Mouse (Mus musculus) layer of hippocampus, postnatal 25 days (tissue): Measurements from ENCODE around the gene Fam178b. TPM values are rescaled to one million over a fixed set of nuclear protein-coding genes. Genes with fewer than 3 reads are reported as not detected.

Source experiments
- DNase-seq, 2 experiments: peaks; one replicate each; pipeline ENCODE4 v3.0.0; 2022; ENCODE audit warnings: mixed read lengths in 2 of 2, low spot score in 1 of 2; ENCODE audit errors: extremely low spot score in 1 of 2
- total RNA-seq, 2 experiments: library from RNA; stranded (reverse); gene quantifications; 2 replicates each; pipeline ENCODE4 v1.2.3; 2021

Gene Fam178b
- total RNA-seq, 2 experiments from 2014 or later = 0.34 TPM; not detected in 1

DNA sequence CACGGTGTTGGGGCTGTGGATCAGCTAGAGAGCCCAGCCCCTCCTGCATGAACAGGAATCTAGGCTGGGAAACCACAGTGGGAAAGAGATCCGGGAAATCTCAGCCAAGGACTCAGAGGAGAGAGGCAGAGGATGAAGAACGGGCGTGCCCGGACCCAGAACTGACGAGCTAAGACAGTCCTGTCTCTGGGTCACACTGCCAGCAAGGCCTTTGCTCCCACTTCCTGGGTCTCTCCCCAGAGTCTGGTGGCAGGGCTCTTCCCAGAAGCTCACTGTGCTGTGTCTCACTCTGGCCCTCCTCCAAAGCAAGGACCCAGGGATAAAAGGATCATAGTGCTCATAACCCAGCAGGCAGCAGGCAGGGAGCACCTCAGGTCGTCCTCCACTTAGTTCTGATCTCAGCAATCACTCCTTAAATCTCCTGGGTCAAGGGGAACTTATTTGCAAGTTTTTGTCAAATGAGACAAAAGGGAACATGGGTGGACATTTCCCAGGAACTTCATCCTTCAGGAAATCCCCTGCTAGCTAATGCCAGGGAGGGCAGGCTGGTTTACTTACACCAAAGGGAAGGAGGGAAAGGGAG is 113.2 kb downstream of the Fam178b start:
- DNase-seq = no peak

DNA sequence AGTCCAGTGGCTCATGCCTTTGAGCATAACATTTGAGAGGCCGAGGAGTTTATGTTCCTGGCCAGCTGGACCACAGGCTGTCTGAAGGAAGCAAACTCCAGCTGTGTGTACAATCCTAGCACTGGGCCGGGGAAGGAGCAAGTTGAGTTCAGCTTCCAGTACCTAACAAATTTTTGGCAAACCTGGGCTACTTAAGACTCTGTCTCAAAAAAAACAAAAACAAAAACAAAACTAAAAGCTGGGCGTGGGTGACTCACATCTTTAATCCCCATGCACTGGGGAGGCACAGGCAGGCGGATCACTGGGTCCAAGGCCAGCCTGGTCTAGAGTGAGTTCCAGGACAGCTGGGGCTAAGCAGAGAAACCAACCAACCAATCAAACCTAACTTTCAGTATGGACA is 114.2 kb downstream of the Fam178b start:
- no peak for DNase-seq

GRCm38 (mm10) chr1:36567818-36568603 is 115.0 kb downstream of the Fam178b start:
- no peak for DNase-seq

DNA sequence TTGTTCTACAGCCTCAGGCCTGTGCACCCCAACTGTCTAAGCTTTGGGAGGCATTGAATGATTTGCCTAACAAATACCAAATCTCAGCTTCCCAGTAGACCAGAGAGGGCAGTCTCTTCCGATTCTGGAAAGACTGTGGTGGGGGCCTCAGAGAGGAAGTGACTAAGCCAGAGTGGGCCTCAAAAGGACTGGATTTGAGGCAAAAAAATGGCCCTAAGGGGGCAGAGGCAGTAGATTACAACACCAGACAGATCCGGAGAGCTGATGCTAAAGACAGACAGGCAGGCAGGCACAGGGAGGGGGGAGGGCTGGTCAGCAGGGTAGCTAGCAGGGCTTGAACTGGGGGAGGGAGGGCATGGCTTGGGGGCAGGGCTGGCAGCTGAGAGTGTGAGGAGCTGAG is 116.6 kb downstream of the Fam178b start:
- no peak for DNase-seq

DNA sequence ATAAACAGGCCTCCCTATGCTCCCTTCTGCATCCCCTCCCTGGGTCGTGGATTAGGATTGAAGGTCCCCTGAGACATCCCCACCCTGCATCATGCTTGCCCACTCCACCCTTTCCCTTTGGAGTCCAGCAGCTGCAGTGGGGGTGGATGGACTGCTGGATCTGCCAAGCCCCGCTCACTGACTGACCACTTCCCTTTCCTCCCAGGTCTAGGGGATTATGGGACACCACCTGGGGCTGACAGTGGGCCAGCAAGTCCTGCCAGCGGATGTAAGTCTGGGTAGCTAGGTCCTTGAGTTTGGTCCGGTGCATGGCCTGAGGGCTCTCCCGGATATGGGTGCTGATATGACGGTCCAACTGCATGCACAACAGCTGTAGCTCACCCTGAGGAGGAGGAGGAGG is 118.9 kb downstream of the Fam178b start:
- no peak for DNase-seq

- DNase-seq = no peak
Measured at GRCm38 (mm10) chr1:36563632-36564031, 119.4 kb downstream of the Fam178b start.

DNA sequence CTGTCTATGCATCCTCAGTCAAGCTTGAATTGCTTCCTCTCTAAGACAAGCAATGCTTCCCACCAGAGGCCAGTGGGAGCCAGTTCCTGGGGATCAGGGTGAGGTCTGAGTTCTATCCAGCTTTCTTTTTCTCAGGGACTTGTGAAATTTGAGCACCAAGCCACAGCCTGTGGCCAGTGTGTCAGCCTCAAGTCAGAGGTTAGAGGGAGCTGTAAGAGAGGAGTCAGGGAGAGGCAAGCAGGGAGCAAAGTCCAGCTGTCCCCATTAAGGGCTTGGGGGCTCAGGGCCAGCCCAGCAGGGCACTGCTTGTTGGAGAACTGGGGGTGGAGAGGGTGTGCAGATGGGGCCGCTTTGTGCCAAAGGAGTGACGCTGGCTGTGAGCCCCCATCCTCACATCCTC is 119.8 kb downstream of the Fam178b start:
- no peak for DNase-seq

DNA sequence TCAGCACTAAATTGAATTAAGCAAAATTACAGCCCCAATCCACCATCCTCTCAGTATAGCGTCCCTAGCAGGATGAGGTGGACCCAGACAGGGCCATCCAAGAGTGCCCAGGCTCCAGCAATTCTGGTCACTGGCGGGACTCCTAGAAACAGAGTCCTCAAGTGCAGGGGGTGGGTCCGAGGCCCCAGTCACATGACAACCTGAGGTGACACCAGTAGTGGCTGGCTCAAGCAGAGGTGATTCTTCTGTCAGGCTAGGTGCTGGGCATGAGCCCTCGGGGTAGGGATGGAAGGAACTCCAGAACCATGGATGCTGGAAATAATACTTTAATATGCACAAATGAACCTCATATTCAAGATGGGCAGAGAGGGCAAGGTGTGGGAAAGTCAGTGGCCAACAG is 120.6 kb downstream of the Fam178b start:
- no peak for DNase-seq

DNA sequence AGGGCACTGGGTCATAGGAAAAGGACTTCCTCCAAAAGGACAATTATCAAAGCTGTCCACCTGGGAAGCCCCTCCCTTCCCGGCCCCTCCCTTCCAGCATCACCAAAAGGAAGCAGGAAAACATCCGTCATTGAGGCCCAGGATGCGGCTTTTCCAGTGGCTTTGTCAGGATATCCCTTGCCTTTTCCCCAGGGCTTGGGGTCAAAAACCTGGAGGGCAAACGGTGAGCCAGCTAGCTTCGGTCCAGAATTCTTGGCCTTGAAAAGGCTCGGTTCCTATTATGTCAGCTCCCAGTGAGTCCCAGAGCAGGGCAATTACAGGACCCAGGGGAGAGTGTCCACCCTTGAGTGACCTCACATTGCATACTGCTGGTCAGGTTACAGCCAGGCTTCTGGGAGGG is 122.1 kb downstream of the Fam178b start:
- no peak for DNase-seq

DNA sequence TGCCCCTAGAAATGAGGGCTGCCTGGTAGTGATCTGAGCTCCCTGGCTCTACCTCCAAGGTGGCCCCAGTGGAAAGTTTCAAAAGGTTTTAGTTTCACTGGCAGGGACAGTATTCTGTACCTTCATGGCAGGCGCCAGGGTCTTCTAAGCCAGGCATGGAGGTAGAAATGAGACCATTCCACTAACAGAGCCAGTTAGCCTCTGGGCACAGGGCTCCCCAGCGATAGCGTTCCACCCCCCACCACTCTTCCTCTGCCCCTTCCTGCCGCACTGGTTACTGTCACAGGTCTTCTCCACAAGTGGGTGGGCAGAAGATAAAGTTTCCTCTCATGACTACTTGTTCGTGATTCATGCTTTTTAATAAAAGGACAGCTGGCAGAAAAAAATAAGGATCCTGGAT is 123.1 kb downstream of the Fam178b start:
- no peak for DNase-seq

GRCm38 (mm10) chr1:36559256-36559655 is 123.7 kb downstream of the Fam178b start:
- no peak for DNase-seq

GRCm38 (mm10) chr1:36558031-36558993 is 124.7 kb downstream of the Fam178b start, which contains the start of gene Sema4c:
Gene Sema4c, minus strand, starts transcription at chr1:36558349.
- peak; percentile 66 to 70 for DNase-seq

DNA sequence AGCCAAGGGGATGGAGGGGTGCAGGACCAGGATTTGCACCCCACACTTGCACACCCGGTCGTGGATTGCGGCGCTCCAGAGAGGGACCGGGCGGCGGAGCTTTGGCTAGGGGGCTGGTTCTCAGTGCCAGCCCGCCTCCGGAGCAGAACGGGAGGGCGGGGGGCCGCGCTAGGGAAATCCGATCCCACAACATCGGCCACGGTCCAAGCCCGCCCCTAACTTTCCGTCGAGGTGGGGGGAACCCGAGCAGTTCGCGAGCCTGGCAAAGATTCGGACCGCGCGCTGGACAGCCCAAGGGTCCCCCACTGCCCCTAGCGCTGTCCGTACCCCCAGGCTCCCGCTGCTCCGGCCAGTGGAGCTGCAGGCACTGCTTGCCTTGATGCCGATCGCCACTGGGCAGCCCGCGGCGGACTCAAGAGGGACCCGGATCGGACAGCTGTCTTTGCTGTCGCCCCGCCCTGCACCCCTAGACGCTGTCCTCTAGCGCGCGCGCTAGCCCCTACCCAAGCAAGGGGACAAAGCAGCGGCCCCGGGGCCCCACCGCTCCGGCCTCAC is 125.4 kb downstream of the Fam178b start:
- peak; percentile 55 to 57 for DNase-seq

GRCm38 (mm10) chr1:36556553-36557456 is 126.2 kb downstream of the Fam178b start:
- DNase-seq = peak; percentile 99

DNA sequence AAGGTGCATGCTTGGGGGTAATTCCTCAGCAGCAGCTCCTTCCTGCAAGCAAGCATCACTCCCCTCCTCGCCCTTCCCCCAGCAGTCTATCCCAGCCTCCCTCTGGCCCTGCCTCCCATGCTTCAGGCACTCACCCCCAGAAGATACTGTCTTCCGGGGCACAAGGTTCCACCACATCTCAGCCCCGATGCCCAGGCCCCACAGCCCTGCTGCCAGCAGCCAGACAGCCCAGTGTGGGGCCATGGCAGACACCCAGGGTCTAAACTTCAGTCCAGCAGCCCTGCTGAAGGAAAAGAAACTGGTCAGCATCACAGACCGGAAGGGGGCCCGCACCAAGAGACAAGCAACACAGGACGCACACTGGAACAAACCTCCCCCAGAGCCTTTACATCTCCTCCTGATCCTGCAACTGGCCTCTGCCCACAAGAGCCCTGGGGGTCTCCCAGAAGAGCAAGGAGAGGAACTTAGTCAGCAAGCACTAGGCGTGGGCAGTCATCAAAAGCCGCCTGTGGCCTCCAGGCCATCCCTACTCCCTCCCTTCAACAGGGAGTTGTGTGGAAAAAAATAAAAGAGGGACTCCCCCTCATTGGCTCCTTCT is 127.1 kb downstream of the Fam178b start:
- no peak for DNase-seq

DNA sequence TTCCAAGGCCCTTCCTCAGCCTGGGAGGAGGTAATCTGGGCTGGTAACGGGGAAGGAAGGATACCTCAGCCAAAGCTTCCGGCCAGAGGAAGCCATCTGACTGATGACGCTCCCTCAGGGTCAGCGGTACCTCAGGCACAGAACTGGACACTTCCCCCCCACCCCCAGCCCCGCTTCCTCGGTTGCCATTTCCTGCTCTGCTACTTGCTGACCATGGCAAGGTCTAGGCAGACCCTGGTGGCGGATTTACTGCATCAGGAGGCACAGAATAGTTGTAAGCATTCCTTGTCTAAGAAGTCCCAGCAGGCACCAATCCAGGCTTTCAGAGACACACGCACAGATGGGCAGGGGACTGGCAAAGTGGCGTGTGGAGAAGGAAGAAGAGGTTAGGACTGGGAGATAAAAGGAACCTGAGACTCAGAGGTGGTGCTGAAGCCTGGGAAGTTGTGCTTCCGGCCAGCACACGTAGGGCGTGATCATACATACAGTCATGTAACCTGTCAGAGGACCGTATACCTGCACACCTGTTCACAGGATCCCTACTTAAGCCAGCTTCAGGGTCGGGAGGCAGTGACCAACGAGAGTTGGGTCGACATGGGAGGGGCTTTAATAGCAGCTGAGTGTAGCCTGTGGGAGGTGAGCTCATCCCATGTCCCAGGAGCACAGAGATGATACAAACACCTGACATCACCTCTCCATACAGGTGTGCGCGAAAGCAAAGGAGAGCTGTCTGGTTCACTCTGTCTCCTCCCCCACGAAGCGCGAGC is 128.2 kb downstream of the Fam178b start:
- DNase-seq = no peak

DNA sequence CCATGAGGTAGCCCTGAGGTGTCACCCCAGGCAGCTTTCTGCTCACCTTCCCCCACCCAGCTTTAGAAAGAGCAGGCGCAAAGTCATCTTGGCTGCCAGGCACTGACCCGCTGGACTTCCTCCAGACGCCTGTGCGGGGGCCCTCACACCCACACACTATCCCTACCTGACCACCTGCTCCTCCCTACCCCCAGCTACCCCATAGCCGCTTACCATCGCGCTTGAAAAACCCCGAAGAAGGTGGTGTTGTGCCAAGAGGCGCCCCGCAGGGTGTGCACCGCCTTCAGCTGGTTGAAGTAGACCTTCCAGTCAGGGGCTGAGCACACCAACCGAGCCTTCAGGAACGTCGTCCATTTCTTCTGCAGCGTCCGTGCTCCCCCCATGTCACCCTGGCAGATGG is 130.5 kb downstream of the Fam178b start:
- DNase-seq = no peak

GRCm38 (mm10) chr1:36551904-36552303 is 131.1 kb downstream of the Fam178b start:
- DNase-seq = no peak
